Mouse (Mus musculus) CD4-positive, CD25-positive, alpha-beta regulatory T cell, adult 2 months (primary cell): ENCODE measurements around the gene Arhgap11a.

ENCODE experiments used
- DNase-seq: peaks from one replicate; pipeline ENCODE4 v3.0.0-alpha.2; 2012; ENCODE audit warnings: low read depth, low spot score

Gene Arhgap11a

GRCm38 (mm10) chr2:113848245-113849121 is at the start of gene Arhgap11a:
Arhgap11a (minus strand) TSS chr2:113848661.
- peak; percentile 93 for DNase-seq

GRCm38 (mm10) chr2:113893385-113894122 is 45.1 kb upstream of the Arhgap11a start:
- DNase-seq = peak; percentile 2

GRCm38 (mm10) chr2:113887166-113887565 is 38.7 kb upstream of the Arhgap11a start:
- DNase-seq = no peak

- no peak for DNase-seq
These were observed 37.6 kb upstream of the Arhgap11a start for GRCm38 (mm10) chr2:113886061-113886460.

GRCm38 (mm10) chr2:113870115-113870514 is 21.7 kb upstream of the Arhgap11a start:
- DNase-seq = peak; percentile 8

GRCm38 (mm10) chr2:113868404-113868803 is 19.9 kb upstream of the Arhgap11a start:
- no peak for DNase-seq

- DNase-seq = peak; percentile 64
These were observed 17.7 kb upstream of the Arhgap11a start for GRCm38 (mm10) chr2:113866155-113866554.

- no peak for DNase-seq
These were observed 680 bp upstream of the Arhgap11a start for GRCm38 (mm10) chr2:113849141-113849540.

GRCm38 (mm10) chr2:113847678-113848244 is 700 bp downstream of the Arhgap11a start:
- DNase-seq = no peak

- DNase-seq = no peak
These were observed 3.4 kb downstream of the Arhgap11a start for GRCm38 (mm10) chr2:113845081-113845480.

GRCm38 (mm10) chr2:113841656-113842437 is 6.6 kb downstream of the Arhgap11a start:
- no peak for DNase-seq

- no peak for DNase-seq
These were observed 9.0 kb downstream of the Arhgap11a start for GRCm38 (mm10) chr2:113839488-113839887.

- DNase-seq = peak; percentile 15
These were observed 13.2 kb downstream of the Arhgap11a start for GRCm38 (mm10) chr2:113835219-113835618.

- peak; percentile 64 for DNase-seq
These were observed 19.2 kb downstream of the Arhgap11a start, which contains the start of gene Scg5 for GRCm38 (mm10) chr2:113828943-113829882. Scg5 (minus strand) TSS chr2:113829121.

GRCm38 (mm10) chr2:113828086-113828942 is 20.1 kb downstream of the Arhgap11a start:
- no peak for DNase-seq

GRCm38 (mm10) chr2:113823909-113824308 is 24.6 kb downstream of the Arhgap11a start:
- peak; percentile 76 for DNase-seq

- no peak for DNase-seq
These were observed 26.1 kb downstream of the Arhgap11a start for GRCm38 (mm10) chr2:113822367-113822766.

GRCm38 (mm10) chr2:113821176-113821734 is 27.2 kb downstream of the Arhgap11a start:
- no peak for DNase-seq

- DNase-seq = no peak
These were observed 28.3 kb downstream of the Arhgap11a start for GRCm38 (mm10) chr2:113820117-113820516.
